Mouse (Mus musculus) cortical plate, adult 2 months (tissue): ENCODE measurements around the gene Creb3l4.
A peak's percentile ranks its signal among the peaks of the same experiment; 100 is the strongest.

Experiments used
- CTCF ChIP-seq: fragments of 200-500 bp; IDR thresholded peaks from 2 replicates; pipeline ENCODE4 v1.5.1; 2011; ENCODE audit warnings: mild to moderate bottlenecking, control low read depth, low read length; ENCODE audit not compliant: insufficient read depth; ENCODE audit errors: extremely low read depth
- POLR2A ChIP-seq: fragments of 200-500 bp; IDR thresholded peaks from 2 replicates; pipeline ENCODE4 v1.6.1; 2011; ENCODE audit warnings: mild to moderate bottlenecking, low read length, control low read depth; ENCODE audit not compliant: insufficient read depth; ENCODE audit errors: extremely low read depth

- peak; percentile 78; the same call in 1 of the 2 replicates for TF ChIP-seq POLR2A
- TF ChIP-seq CTCF = no peak
Observed at GRCm38 (mm10) chr3:90247960-90248745, 4.8 kb upstream of the Creb3l4 start, which contains the start of gene Slc39a1.
